Mouse (Mus musculus) kidney, postnatal 36 days (tissue): Measurements from ENCODE around the gene Fbxo33.
A peak's percentile ranks its signal among the peaks of the same experiment; 100 is the strongest.

Source experiments
- DNase-seq, 2 experiments: peaks; one replicate each; pipeline ENCODE4 v3.0.0; 2021 to 2022; ENCODE audit warnings: mixed read lengths in 2 of 2

The Fbxo33 gene

DNA sequence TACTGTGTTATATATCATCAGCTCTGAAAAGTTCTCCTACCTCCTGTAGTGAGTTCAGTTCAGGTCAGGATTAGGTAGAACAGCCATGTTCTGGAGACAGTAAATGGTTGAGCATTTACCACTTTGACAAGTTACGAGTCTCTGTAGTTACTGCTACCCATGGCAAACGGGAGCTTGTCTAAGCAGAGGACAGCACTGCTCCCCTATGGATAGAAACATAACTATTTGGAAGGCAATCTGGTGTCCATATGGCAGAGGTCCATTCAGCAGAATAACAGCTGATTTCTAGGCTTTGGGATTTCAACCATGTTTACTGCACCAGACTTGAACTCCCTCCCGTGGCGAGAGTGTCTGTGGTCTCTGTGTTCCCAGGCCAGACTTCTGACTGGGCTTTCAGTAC is 23.6 kb downstream of the Fbxo33 start:
- DNase-seq = no peak

DNA sequence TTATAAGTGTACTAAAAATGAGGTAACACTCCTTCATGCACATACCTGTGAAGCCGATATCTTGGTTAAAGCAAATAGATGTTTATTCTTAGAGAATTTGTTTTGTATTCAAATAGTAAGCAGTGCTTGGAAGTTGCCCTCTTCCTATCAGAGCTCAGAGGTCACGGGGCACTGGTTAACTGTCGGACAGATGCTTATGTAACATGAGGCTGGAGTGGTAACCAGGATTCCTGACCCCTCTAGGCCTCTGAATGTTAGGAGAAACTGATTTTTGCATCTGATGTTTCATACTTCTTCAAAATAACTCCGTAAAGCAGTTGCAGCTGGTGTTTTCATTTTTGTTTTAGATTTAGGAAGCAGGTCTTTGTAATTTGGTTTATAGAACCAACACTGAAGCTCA is 24.5 kb downstream of the Fbxo33 start:
- peak; percentile 62 to 75 for DNase-seq

DNA sequence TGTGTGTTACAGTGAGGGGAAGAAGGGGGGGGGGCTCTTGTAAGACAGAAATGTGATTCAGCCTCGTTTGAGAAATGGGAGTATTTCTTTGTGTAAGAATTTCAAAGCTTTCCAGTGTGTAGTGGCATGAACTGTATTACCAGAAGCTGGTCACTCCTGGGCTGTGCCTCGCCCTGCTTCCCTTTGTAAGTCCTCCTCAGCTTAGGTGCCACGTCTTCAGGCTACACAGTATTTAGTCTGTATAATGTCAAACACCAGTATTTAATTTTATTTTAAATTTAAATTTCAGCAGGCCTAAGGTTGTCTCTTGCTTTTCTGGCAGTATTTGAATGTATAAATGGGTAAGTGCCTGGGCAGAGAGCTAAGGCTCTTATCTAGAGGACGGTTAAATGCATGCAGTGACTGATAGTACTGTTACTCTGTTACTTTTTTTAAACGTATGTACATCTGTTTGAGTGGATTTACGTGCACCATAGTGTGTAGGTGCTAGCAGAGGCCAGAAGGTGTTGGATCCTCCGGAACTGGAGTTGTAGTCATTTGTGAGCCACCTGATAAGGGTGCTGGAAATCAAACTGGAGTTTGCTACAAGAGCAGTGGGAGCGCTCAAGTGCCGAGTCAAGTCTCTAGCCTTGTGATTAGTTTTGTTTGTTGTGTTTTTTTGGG is 25.1 kb downstream of the Fbxo33 start:
- no peak for DNase-seq

DNA sequence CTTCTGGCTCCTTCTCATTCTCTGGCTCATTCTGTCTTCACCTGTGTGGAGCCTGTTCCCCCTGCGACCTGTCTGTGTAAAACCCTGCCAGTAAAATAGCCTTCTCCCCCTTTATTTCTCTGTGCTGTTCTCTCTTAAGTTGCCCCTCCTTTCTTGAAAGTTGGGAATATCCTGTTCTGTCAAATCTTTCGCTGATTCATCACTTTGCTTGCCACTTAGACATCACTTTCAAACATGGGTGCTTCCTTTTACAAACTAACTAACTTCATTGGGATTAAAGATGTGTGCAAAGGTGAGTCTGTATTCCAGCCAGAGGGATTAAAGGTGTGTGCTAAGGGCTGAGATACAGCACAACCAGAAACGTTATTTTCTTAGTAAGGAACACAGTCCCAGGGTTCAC is 25.9 kb downstream of the Fbxo33 start:
- DNase-seq = no peak

DNA sequence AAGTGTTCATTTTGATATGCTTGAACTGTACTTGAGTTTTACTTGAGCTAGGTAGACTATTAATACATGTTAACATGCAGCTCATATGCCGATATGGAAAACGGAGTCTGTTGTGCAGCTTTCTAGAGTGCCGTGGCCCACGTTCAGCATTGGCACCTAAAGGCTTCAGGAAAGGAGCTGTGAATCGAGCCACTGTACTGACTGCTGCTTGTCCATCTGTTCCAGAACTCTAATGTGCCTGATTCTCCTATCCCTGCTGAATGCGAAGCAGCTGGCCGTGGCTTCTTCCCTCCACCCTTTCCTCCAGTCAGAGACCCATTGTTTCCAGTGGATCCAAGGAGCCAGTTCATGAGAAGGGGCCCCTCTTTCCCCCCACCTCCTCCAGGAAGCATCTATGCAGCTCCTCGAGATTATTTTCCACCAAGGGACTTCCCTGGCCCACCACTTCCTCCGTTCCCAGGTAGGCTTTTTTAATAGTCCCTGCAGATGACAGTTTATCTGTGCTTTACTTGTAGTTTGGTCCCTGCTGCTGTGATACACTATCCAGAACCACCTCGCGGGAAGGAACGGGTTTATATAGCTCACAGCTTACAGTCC is 31.3 kb downstream of the Fbxo33 start:
- DNase-seq = no peak

DNA sequence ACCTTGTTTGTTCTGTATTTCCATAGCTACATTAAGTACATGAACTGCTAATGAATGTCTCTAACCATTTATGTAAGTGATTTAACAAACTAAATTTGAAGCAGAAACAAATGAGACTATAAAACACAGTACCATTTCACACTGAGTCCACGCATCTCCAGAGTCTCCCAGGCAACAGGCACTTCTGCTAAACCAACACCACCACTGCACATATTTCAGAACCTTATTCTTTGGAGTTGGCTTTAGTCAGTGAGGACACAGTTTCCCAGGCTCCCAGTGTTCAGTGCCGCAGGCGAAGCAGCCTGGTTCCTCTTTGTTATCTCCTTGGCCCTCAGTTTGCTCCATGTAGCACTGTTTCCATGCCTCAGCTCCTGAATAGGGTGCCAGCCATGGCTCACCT is 41.7 kb downstream of the Fbxo33 start:
- DNase-seq = no peak

DNA sequence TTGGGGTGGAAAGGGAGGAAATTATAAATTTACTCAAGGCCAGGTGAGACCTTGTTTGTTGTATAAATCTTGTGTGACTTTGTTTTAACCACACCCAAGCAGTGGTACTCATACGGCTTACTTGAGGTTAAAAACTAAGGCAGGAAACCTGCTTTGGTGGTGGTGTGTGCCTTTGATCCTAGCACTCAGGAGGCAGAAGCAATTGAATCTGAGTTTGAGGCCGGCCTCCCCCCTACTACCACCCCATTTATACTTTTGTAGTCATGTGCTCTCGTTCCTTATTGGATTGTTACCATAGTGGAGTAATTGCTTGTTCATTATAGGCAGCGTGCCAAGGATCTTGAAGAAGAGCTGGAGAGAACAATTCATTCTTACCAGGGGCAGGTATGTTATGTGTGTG is 49.6 kb downstream of the Fbxo33 start:
- no peak for DNase-seq

DNA sequence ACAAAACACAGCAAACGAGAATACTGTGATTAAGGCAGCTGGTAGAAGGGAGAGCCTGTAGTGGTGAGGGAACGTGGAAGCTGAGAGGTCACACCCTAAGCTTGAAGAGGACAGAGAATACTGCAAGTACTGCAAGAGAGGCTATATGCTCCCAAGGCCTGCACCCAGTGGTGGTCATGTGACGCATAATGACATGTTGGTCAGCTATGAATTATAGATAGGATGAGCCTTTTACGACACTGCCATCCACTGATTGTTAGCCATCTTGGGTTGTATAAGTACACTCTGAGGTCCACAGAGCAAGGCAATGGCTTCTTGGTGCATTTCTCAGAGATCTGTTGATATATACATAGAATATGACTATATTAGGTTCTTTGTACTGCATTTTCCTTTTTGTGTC is 53.0 kb downstream of the Fbxo33 start:
- DNase-seq = no peak

DNA sequence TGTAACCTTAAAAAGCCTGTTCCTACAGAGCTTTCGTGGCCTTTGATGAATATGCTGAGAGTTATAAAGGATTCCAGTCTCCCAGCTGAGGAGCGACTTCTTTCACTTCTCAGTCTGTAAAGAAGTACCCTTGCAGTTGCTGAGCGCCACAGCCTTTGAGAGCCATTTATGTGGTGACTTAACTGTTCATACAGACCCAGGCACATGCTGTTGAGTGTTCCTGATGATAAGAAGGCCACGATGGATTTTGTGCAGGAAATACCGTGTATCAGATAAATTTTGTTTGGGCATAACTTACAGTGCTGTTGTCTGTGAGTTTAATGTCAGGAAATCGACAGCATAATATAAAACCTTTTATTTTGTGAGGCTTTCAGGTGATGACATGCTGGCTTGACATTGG is 55.0 kb downstream of the Fbxo33 start:
- no peak for DNase-seq

DNA sequence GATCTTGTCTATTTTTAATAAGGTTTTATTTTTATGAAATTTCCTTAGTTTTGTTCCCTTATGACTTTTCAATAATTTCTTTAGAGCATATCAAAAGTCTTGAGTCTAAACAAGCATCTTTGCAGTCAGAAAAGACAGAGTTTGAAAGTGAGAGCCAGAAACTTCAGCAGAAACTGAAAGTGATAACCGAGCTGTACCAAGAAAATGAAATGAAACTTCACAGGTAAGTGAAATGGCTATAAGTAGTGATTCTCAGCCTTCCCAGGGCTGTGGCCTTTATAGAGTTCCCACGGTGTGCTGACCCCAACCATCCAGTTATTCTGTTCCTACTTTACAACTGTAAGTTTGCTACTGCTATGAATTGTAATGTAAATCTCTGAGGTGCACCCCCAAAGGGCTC is 56.7 kb downstream of the Fbxo33 start:
- DNase-seq = no peak

DNA sequence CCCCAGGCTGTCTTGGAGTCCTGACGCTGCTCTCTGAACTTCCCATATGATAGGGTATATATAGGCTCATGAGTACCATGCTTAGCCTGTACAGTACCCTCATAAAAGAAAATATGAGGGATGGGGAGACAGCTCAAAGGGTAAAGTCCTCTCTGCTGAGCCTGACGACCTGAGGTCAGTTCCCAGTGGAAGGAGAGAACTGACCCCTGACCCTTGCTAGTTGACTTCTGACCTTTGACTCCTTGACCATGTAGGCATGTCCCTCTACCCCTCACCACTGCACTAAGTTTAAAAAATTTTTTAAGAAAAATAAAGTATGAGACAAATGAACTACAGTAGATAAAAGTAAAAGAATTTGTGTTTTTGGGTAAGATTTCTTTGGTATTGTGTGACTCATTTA is 58.4 kb downstream of the Fbxo33 start:
- DNase-seq = peak; percentile 35 to 53
